Mouse (Mus musculus) CH12.LX (cell line): ENCODE results near the gene Zbtb20. TPM values are rescaled to one million over a fixed set of nuclear protein-coding genes. Genes with fewer than 3 reads are reported as not detected.

Source experiments
- DNase-seq: peaks from one replicate; pipeline ENCODE4 v3.0.0-alpha.2; 2013; ENCODE audit errors: extremely low read depth
- H3K27ac ChIP-seq: 2 replicates; pipeline ENCODE4 v1.5.1; 2012; ENCODE audit warnings: low read depth, mild to moderate bottlenecking, control low read depth, moderate library complexity; ENCODE audit not compliant: insufficient read depth
- H3K27me3 ChIP-seq: replicated peaks from 2 replicates; pipeline ENCODE3; 2012; ENCODE audit warnings: inconsistent platforms
- H3K36me3 ChIP-seq, 2 experiments: replicated peaks in 1 of 2; 2 replicates each; pipeline versions ENCODE3 to v1.6.1; 2012; ENCODE audit warnings: inconsistent platforms in 1 of 2, low read length in 1 of 2, mild to moderate bottlenecking in 1 of 2, mixed read lengths in 1 of 2, moderate library complexity in 1 of 2; ENCODE audit not compliant: control insufficient read depth in 1 of 2, insufficient read depth in 1 of 2
- H3K4me1 ChIP-seq, 2 experiments: 2 replicates each; pipeline ENCODE4 v1.6.1; 2012; ENCODE audit warnings: inconsistent platforms in 1 of 2, moderate library complexity in 1 of 2; ENCODE audit not compliant: insufficient read depth in 2 of 2, control insufficient read depth in 1 of 2
- H3K4me2 ChIP-seq: 2 replicates; pipeline ENCODE4 v1.6.1; 2012; ENCODE audit warnings: low read depth, mild to moderate bottlenecking, control low read depth; ENCODE audit not compliant: poor library complexity, insufficient read depth, severe bottlenecking
- H3K4me3 ChIP-seq, 3 experiments: fragments of 150-350 bp in 1 of 3; sonication (generic) in 1 of 3; replicated peaks in 1 of 3; 2 replicates each; pipeline versions ENCODE3 to v1.5.1; 2011 to 2012; ENCODE audit warnings: low read depth in 2 of 3, low read length in 2 of 3, mild to moderate bottlenecking in 2 of 3, moderate library complexity in 2 of 3, control low read depth in 1 of 3, improper control_type of control experiment in 1 of 3, inconsistent platforms in 1 of 3, mixed read lengths in 1 of 3; ENCODE audit not compliant: poor library complexity in 1 of 3
- H3K79me2 ChIP-seq: replicated peaks from 2 replicates; pipeline ENCODE4 v1.6.1; 2012; ENCODE audit warnings: mild to moderate bottlenecking, moderate library complexity; ENCODE audit not compliant: control insufficient read depth, poor library complexity, insufficient read depth, severe bottlenecking; ENCODE audit errors: extremely low read depth
- H3K9ac ChIP-seq: 2 replicates; pipeline ENCODE4 v1.6.1; 2012; ENCODE audit warnings: low read depth, mild to moderate bottlenecking, control low read depth, moderate library complexity; ENCODE audit not compliant: insufficient read depth
- H3K9me3 ChIP-seq: replicated peaks from 2 replicates; pipeline ENCODE3; 2012; ENCODE audit warnings: low read length, inconsistent platforms, mixed read lengths
- BHLHE40 ChIP-seq: IDR thresholded peaks from 2 replicates; pipeline ENCODE4 v1.6.1; 2011; ENCODE audit warnings: mild to moderate bottlenecking, low read depth, low read length, improper control_type of control experiment
- CHD1 ChIP-seq: IDR thresholded peaks from 2 replicates; pipeline ENCODE4 v1.6.1; 2012; ENCODE audit warnings: low read depth, low read length, improper control_type of control experiment, inconsistent platforms
- E2F4 ChIP-seq: IDR thresholded peaks from 2 replicates; pipeline ENCODE4 v1.6.1; 2011; ENCODE audit warnings: low read depth, low read length, improper control_type of control experiment; ENCODE audit not compliant: insufficient replicate concordance
- ELF1 ChIP-seq: IDR thresholded peaks from 2 replicates; pipeline ENCODE4 v1.6.1; 2014; ENCODE audit warnings: low read depth, mild to moderate bottlenecking, inconsistent platforms, low read length, improper control_type of control experiment
- EP300 ChIP-seq: IDR thresholded peaks from 2 replicates; pipeline ENCODE4 v1.6.1; 2011; ENCODE audit warnings: low read length, improper control_type of control experiment
- GABPA ChIP-seq: IDR thresholded peaks from 2 replicates; pipeline ENCODE4 v1.6.1; 2012; ENCODE audit warnings: low read depth, low read length, improper control_type of control experiment, inconsistent platforms; ENCODE audit not compliant: insufficient replicate concordance
- HCFC1 ChIP-seq: IDR thresholded peaks from 2 replicates; pipeline ENCODE4 v1.6.1; 2012; ENCODE audit warnings: low read depth, mild to moderate bottlenecking, inconsistent platforms, low read length, improper control_type of control experiment
- JUN ChIP-seq: IDR thresholded peaks from 2 replicates; pipeline ENCODE4 v1.6.1; 2011; ENCODE audit warnings: low read depth, mild to moderate bottlenecking, low read length, improper control_type of control experiment, moderate library complexity; ENCODE audit not compliant: insufficient read depth
- JUND ChIP-seq: conservative IDR thresholded peaks from 2 replicates; pipeline ENCODE4 v1.6.1; 2011; ENCODE audit warnings: low read depth, low read length, improper control_type of control experiment
- MAX ChIP-seq: IDR thresholded peaks from 2 replicates; pipeline ENCODE4 v1.6.1; 2011; ENCODE audit warnings: low read length, improper control_type of control experiment
- MAZ ChIP-seq: IDR thresholded peaks from 2 replicates; pipeline ENCODE4 v1.6.1; 2012; ENCODE audit warnings: low read depth, mild to moderate bottlenecking, inconsistent platforms, low read length, improper control_type of control experiment, moderate library complexity
- MEF2A ChIP-seq: IDR thresholded peaks from 2 replicates; pipeline ENCODE4 v1.6.1; 2014; ENCODE audit warnings: low read depth, mild to moderate bottlenecking, inconsistent platforms, low read length, improper control_type of control experiment, borderline replicate concordance
- MXI1 ChIP-seq: IDR thresholded peaks from 2 replicates; pipeline ENCODE4 v1.6.1; 2011; ENCODE audit warnings: mild to moderate bottlenecking, low read depth, low read length, improper control_type of control experiment
- NELFE ChIP-seq: IDR thresholded peaks from 2 replicates; pipeline ENCODE4 v1.6.1; 2011; ENCODE audit warnings: low read depth, low read length, improper control_type of control experiment
- NRF1 ChIP-seq: IDR thresholded peaks from 2 replicates; pipeline ENCODE4 v1.6.1; 2014; ENCODE audit warnings: low read depth, mild to moderate bottlenecking, inconsistent platforms, low read length, improper control_type of control experiment, moderate library complexity
- PAX5 ChIP-seq: IDR thresholded peaks from 2 replicates; pipeline ENCODE4 v1.6.1; 2012; ENCODE audit warnings: low read length, inconsistent platforms, mixed read lengths
- RCOR1 ChIP-seq: conservative IDR thresholded peaks from 2 replicates; pipeline ENCODE4 v1.6.1; 2012; ENCODE audit warnings: low read depth, mild to moderate bottlenecking, inconsistent platforms, low read length, improper control_type of control experiment
- SIN3A ChIP-seq: IDR thresholded peaks from 2 replicates; pipeline ENCODE4 v1.6.1; 2012; ENCODE audit warnings: low read length, improper control_type of control experiment, inconsistent platforms
- SMC3 ChIP-seq: IDR thresholded peaks from 2 replicates; pipeline ENCODE4 v1.6.1; 2011; ENCODE audit warnings: low read depth, low read length, improper control_type of control experiment
- TBP ChIP-seq: conservative IDR thresholded peaks from 2 replicates; pipeline ENCODE4 v1.6.1; 2011; ENCODE audit warnings: low read depth, low read length, improper control_type of control experiment
- UBTF ChIP-seq: IDR thresholded peaks from 2 replicates; pipeline ENCODE4 v1.6.1; 2012; ENCODE audit warnings: low read depth, mild to moderate bottlenecking, inconsistent platforms, low read length, improper control_type of control experiment, moderate library complexity
- ZC3H11A ChIP-seq: IDR thresholded peaks from 2 replicates; pipeline ENCODE4 v1.6.1; 2012; ENCODE audit warnings: low read depth, mild to moderate bottlenecking, inconsistent platforms, low read length, improper control_type of control experiment
- ZKSCAN1 ChIP-seq: IDR thresholded peaks from 2 replicates; pipeline ENCODE4 v1.6.1; 2012; ENCODE audit warnings: low read depth, inconsistent platforms, low read length, improper control_type of control experiment, borderline replicate concordance
- dilution Hi-C: fragments of 300-500 bp; cut with MboI; formaldehyde crosslinking; loops from 2 replicates; pipeline ENCODE4 v1.14.3; 2020; ENCODE audit warnings: low sequenced_read_pairs; ENCODE audit not compliant: extremely low pct_unique_long_range_greater_than_20kb, extremely low pct_ligation_motif_present
- in situ Hi-C: fragments of 300-500 bp; cut with MboI; formaldehyde crosslinking; loops from 3 replicates; pipeline ENCODE4 v1.14.3; 2019; ENCODE audit warnings: low sequenced_read_pairs, low pct_ligation_motif_present, low pct_unique_long_range_greater_than_20kb, mixed read lengths
- polyA plus RNA-seq: library from polyadenylated mRNA; unstranded; fragments of >175 nt; gene quantifications from 2 replicates; pipeline ENCODE4 v1.2.1, GENCODE M21; 2012; ENCODE audit warnings: low read depth; ENCODE audit not compliant: insufficient read length
- total RNA-seq, 2 experiments: library from RNA; depleted of rRNA; stranded (reverse); fragments of 300-350 nt in 1 of 2; fragments of >200 nt in 1 of 2; gene quantifications; 2 replicates each; pipeline ENCODE4 v1.2.3; 2012 to 2014

Gene Zbtb20
- total and polyA plus RNA-seq, 3 experiments = 24.9 to 58.0 (median 51.6) TPM

DNA sequence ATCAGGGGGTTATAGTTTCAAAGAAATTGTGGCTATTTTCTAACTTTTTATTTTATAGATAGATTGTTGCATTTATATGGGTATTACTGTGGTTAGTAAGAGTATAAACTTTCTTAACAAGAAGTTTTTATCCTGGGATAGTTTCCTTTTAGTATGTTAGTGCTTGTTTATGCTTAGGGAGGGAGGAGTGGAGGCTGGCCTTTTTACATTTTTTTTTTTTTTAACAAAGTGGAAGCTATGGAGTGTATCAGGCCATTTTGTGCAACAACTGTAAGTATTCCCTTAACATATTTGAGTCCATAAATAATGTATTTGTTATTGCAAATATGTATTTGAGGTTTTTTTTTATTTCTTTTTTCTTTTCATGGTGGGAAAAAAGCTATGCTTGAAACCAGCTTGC is 32.7 kb downstream of the Zbtb20 start:
- H3K79me2 ChIP-seq = no peaks in the 10 kb centered on the region
- TF ChIP-seq CHD1 (no peak), MAZ (no peak), ELF1 (no peak), ZKSCAN1 (no peak), E2F4 (no peak), ZC3H11A (no peak), SMC3 (no peak), JUND (no peak), NELFE (no peak), SIN3A (no peak), MXI1 (no peak), GABPA (no peak), MEF2A (no peak), EP300 (no peak), HCFC1 (no peak), MAX (no peak), TBP (no peak), UBTF (no peak)
- TF ChIP-seq, all 38 proteins: peak for 0
- dilution Hi-C loops = no loop called here
- Histone ChIP-seq H3K36me3 (no peaks in the 10 kb centered on the region), H3K27ac (no peak overlapping the region), H3K27me3 (no peaks in the 10 kb centered on the region), H3K4me3 (no peak overlapping the region), H3K4me1 (peaks cover 0 to 3% of the 10 kb centered on the region in 2 experiments; a peak in 1 of 4 replicates), H3K9me3 (no peaks in the 10 kb centered on the region), H3K9ac (no peak overlapping the region), H3K4me2 (no peak overlapping the region)
- in situ Hi-C loops = loop anchor here (25.0 kb wide), 1 partner anchor 254 kb away; no protein-coding TSS in a partner anchor
- DNase-seq = no peak

DNA sequence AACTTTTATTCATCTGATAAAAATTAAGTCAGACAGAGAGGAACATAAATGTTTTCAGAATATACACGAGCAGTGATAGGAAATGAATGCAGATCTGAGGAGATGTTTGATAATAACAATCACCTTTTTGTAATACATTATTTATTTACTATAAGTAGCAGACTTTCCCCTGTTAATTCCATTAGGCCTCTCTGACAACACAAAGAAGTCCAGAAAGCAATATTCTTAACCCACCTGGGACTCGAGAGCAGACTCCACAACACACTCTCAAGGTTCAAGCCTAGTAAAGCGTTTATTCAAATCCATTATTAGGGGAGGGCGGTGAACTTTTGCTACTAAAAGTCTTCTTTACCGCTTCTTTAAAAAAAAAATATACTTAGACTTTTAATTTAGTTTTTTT is 33.2 kb downstream of the Zbtb20 start:
- Histone ChIP-seq H3K9me3 (no peaks in the 10 kb centered on the region), H3K27me3 (no peaks in the 10 kb centered on the region), H3K4me1 (peaks cover 0 to 3% of the 10 kb centered on the region in 2 experiments; a peak in 1 of 4 replicates), H3K9ac (no peak overlapping the region), H3K4me2 (no peak overlapping the region), H3K36me3 (no peaks in the 10 kb centered on the region)
- in situ Hi-C loops = loop anchor here (25.0 kb wide), 1 partner anchor 253 kb away; no protein-coding TSS in a partner anchor
- DNase-seq = no peak
- TF ChIP-seq BHLHE40 (no peak), CHD1 (no peak), TBP (no peak), MAZ (no peak), NRF1 (no peak), PAX5 (no peak), SMC3 (no peak), RCOR1 (no peak), JUN (no peak)
- TF ChIP-seq, all 38 proteins: peak for 0
- dilution Hi-C loops = no loop called here
- H3K79me2 ChIP-seq = no peaks in the 10 kb centered on the region
- H3K4me3 ChIP-seq = no peak overlapping the region
- no peak overlapping the region for H3K27ac ChIP-seq
